Mouse (Mus musculus) C2C12 (cell line): ENCODE data around the gene Mcrip2.

ENCODE experiments used
- CEBPB ChIP-seq: IDR thresholded peaks from one replicate; pipeline ENCODE4 v1.6.1; 2011; ENCODE audit warnings: low read depth, mild to moderate bottlenecking, control low read depth, moderate library complexity
- CTCF ChIP-seq: IDR thresholded peaks from one replicate; pipeline ENCODE4 v1.5.1; 2011; ENCODE audit not compliant: control insufficient read depth, insufficient read depth, insufficient read length
- MAX ChIP-seq: IDR thresholded peaks from one replicate; pipeline ENCODE4 v1.6.1; 2011; ENCODE audit warnings: mild to moderate bottlenecking, control low read depth
- MYOD1 ChIP-seq: IDR thresholded peaks from one replicate; pipeline ENCODE4 v1.6.1; 2011; ENCODE audit warnings: low read depth; ENCODE audit not compliant: control insufficient read depth, insufficient read length
- MYOG ChIP-seq: IDR thresholded peaks from one replicate; pipeline ENCODE4 v1.6.1; 2011; ENCODE audit not compliant: control insufficient read depth, insufficient read length; ENCODE audit errors: extremely low read depth

DNA sequence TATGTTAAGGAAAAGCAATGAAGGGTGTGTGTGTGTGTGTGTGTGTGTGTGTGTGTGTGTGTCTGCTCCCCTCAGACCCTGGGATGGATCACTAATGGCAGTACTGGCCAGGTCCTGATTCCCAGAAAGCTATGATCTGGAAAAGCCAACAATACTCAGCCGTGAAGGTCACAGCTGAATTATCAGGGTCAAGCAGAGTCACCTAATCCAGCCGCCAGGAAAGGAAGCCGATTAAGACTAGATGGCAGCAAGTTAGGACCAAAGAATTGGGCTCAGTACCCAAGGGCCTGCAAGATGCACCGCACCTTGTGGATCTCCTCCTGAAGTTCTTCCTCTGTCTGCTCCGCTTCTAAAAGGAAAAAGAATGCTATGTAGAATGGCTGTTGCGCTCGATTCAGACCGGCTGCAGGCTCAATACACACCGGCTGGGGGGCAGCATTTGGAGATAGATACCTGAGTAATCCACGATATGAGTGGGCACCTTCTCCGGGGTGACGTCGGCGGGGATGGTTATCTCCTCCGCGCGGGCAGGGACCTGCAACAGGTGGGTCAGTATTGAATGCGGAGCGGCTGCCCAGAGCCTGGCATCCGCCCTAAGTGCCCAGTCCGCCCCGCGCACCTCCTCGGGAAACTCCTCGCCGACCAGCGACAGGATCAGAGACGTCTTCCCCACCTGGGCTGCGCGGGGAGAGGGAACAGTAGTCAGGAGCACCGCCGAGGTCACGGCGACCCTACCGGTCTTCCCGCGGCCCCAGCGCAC lies 24.7 kb downstream of the Mcrip2 start:
- TF ChIP-seq CTCF (no peak), CEBPB (no peak), MAX (no peak), MYOD1 (no peak), MYOG (no peak)
